ENCODE assay signal across 21 mouse cellular contexts in the genomic region with DNA sequence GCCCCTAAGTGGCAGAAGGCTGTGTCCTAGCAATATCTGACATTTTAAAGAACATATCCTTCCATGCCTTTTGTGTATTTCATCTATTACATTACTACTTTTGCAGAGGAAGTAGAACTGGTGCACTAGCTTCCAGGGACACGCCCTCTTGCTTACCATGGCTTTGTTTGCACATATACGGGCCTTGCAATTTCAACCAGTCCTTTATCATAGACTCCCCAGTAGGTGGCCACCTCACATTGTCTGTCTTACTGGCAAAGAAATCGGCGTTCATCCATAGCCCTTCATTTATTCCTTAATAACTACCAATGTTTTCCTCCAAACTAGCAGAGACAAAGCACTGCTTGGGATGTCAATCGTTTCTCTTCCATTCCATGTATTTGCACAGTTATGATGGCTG.
A peak's percentile ranks its signal among the peaks of the same experiment; 100 is the strongest.
DNase-seq lines count a peak whose midpoint lies in the region; ATAC-seq and TF ChIP-seq lines count a peak whose summit lies in the region.
"Had no signal": no experiment of that assay in that cellular context is flagged by ENCODE, and none has a peak within 500 bp of the region (broad histone marks: within the 10 kb centered on the region; RNA-seq: fewer than 3 reads in every experiment).

No protein-coding gene starts in this region.

- no peak for TF ChIP-seq POLR2A in CH12.LX (IDR thresholded peaks at IDR 0.05; ENCODE audit: low read depth, low read length)

- no peaks in the 10 kb centered on the region for H3K4me1 ChIP-seq in intestine, embryonic 15.5 days (replicated peaks)
- no peaks in the 10 kb centered on the region for H3K4me1 ChIP-seq in intestine, embryonic 16.5 days (ENCODE audit: control insufficient read depth, insufficient read depth, low read length)
- no peaks in the 10 kb centered on the region for H3K4me1 ChIP-seq in liver, postnatal 0 days (ENCODE audit: insufficient read depth)
- H3K4me1 ChIP-seq in liver, embryonic 11.5 days (replicated peaks; ENCODE audit: control insufficient read depth, insufficient read depth, low read length) = no peaks in the 10 kb centered on the region
- H3K4me1 ChIP-seq in CH12.LX (ENCODE audit: control insufficient read depth in 1 of 2, insufficient read depth in 2 of 2) = peaks cover 0 to 13% of the 10 kb centered on the region in 2 experiments; a peak in 2 of 4 replicates
- H3K4me1 ChIP-seq: forebrain, embryonic 10.5 days; kidney, embryonic 15.5 days; limb, embryonic 13.5 days; neural tube, embryonic 13.5 days had no signal

- WGBS in intestine, embryonic 15.5 days = 56% methylated on average over 5 of the region's 5 CpGs
- 61% methylated on average over 5 of the region's 5 CpGs for WGBS in intestine, embryonic 16.5 days
- 52% methylated on average over 5 of the region's 5 CpGs for WGBS in liver, postnatal 0 days (ENCODE audit: insufficient replicate concordance)
- 69% methylated on average over 5 of the region's 5 CpGs for WGBS in liver, embryonic 11.5 days

- ATAC-seq in intestine, embryonic 15.5 days = peak; percentile 65; the same call in 1 of the 2 replicates
- no peak for ATAC-seq in intestine, embryonic 16.5 days
- ATAC-seq in liver, postnatal 0 days = no peak
- no peak for ATAC-seq in liver, embryonic 11.5 days (replicated peaks; ENCODE audit: low FRiP score)
- ATAC-seq: CD4-positive, CD25-positive, alpha-beta regulatory T cell, adult 4 months; hindbrain, embryonic 16.5 days had no signal

- TF ChIP-seq CTCF in liver, postnatal 0 days (IDR thresholded peaks at IDR 0.05; ENCODE audit: low read depth) = peak; percentile 32
- TF ChIP-seq CTCF in CH12.LX (conservative IDR thresholded peaks at IDR 0.05 in 1 of 2, IDR thresholded peaks at IDR 0.05 in 1 of 2; ENCODE audit: low read depth in 2 of 2, low read length in 2 of 2) = peak in 1 of 2 experiments; percentile 54; a peak in 2 of 4 replicates

- H3K9ac ChIP-seq in intestine, embryonic 15.5 days = no peak overlapping the region
- no peak overlapping the region for H3K9ac ChIP-seq in intestine, embryonic 16.5 days (ENCODE audit: low read depth, low read length)
- no peak overlapping the region for H3K9ac ChIP-seq in liver, postnatal 0 days (replicated peaks)
- H3K9ac ChIP-seq in liver, embryonic 11.5 days (ENCODE audit: low read depth, low read length) = no peak overlapping the region
- H3K9ac ChIP-seq in CH12.LX (ENCODE audit: insufficient read depth, low read depth) = no peak overlapping the region
- H3K9ac ChIP-seq: embryonic facial prominence, embryonic 13.5 days; kidney, embryonic 15.5 days; limb, embryonic 13.5 days; neural tube, embryonic 13.5 days had no signal

- no peak for DNase-seq in liver, postnatal 0 days
- DNase-seq in liver, embryonic 11.5 days (ENCODE audit: low spot score) = no peak
- DNase-seq in CH12.LX (ENCODE audit: extremely low read depth) = no peak
- DNase-seq in brain, adult 2 months (ENCODE audit: low read depth, low spot score) = peak; percentile 23
- DNase-seq in cerebellum, postnatal 4 days (ENCODE audit: low spot score in 2 of 2) = no peak
- DNase-seq in ovary, postnatal 14 days (ENCODE audit: low spot score) = no peak
- DNase-seq: adrenal gland, postnatal 14 days; cerebellum, adult 18-20 months; gastrocnemius, postnatal 10 days; right cerebral cortex, postnatal 25 days; thymus, postnatal 4 days had no signal

- no peak for TF ChIP-seq EP300 in liver, postnatal 0 days (IDR thresholded peaks at IDR 0.05; ENCODE audit: low read depth)
- no peak for TF ChIP-seq EP300 in CH12.LX (IDR thresholded peaks at IDR 0.05; ENCODE audit: low read length)

- no peak overlapping the region for H3K4me3 ChIP-seq in intestine, embryonic 15.5 days (replicated peaks)
- H3K4me3 ChIP-seq in intestine, embryonic 16.5 days (ENCODE audit: low read length) = no peak overlapping the region
- no peak overlapping the region for H3K4me3 ChIP-seq in liver, postnatal 0 days (ENCODE audit: low read depth, low read length)
- H3K4me3 ChIP-seq in liver, embryonic 11.5 days (ENCODE audit: low read depth, low read length) = no peak overlapping the region
- H3K4me3 ChIP-seq in CH12.LX (replicated peaks in 1 of 3; ENCODE audit: low read depth in 2 of 3, low read length in 2 of 3, poor library complexity in 1 of 3) = no peak overlapping the region
- H3K4me3 ChIP-seq: embryonic facial prominence, embryonic 13.5 days; forebrain, embryonic 10.5 days; kidney, embryonic 15.5 days; limb, embryonic 13.5 days; midbrain, embryonic 10.5 days; neural tube, embryonic 13.5 days had no signal

- peak; percentile 43 for TF ChIP-seq RAD21 in CH12.LX (IDR thresholded peaks at IDR 0.05; ENCODE audit: low read depth, low read length)

- dilution Hi-C loops in CH12.LX (cut with MboI; ENCODE audit: extremely low pct_ligation_motif_present, extremely low pct_unique_long_range_greater_than_20kb, low sequenced_read_pairs) = no loop called here

- in situ Hi-C loops in CH12.LX (cut with MboI; ENCODE audit: low pct_ligation_motif_present, low pct_unique_long_range_greater_than_20kb, low sequenced_read_pairs) = no loop called here

- H3K79me2 ChIP-seq in CH12.LX (replicated peaks; ENCODE audit: control insufficient read depth, extremely low read depth, insufficient read depth, poor library complexity, severe bottlenecking) = no peaks in the 10 kb centered on the region

- no peak overlapping the region for H3K4me2 ChIP-seq in intestine, embryonic 15.5 days (replicated peaks)
- no peak overlapping the region for H3K4me2 ChIP-seq in intestine, embryonic 16.5 days (ENCODE audit: low read depth, low read length)
- H3K4me2 ChIP-seq in liver, postnatal 0 days (ENCODE audit: low read depth, low read length) = no peak overlapping the region
- H3K4me2 ChIP-seq in liver, embryonic 11.5 days = no peak overlapping the region
- H3K4me2 ChIP-seq in CH12.LX (ENCODE audit: insufficient read depth, low read depth, poor library complexity, severe bottlenecking) = no peak overlapping the region
- H3K4me2 ChIP-seq: embryonic facial prominence, embryonic 13.5 days; kidney, embryonic 15.5 days; limb, embryonic 13.5 days; neural tube, embryonic 13.5 days had no signal

- H3K27me3 ChIP-seq in intestine, embryonic 15.5 days (replicated peaks) = no peaks in the 10 kb centered on the region
- H3K27me3 ChIP-seq in intestine, embryonic 16.5 days (replicated peaks; ENCODE audit: control insufficient read depth, insufficient read depth, low read length) = no peaks in the 10 kb centered on the region
- H3K27me3 ChIP-seq in liver, postnatal 0 days (ENCODE audit: insufficient read depth, low read length) = no peaks in the 10 kb centered on the region
- no peaks in the 10 kb centered on the region for H3K27me3 ChIP-seq in liver, embryonic 11.5 days (replicated peaks; ENCODE audit: control insufficient read depth, insufficient read depth, low read length)
- no peaks in the 10 kb centered on the region for H3K27me3 ChIP-seq in CH12.LX (replicated peaks)
- H3K27me3 ChIP-seq: kidney, embryonic 15.5 days; neural tube, embryonic 13.5 days had no signal

- H3K27ac ChIP-seq in intestine, embryonic 15.5 days = no peak overlapping the region
- H3K27ac ChIP-seq in intestine, embryonic 16.5 days (ENCODE audit: low read length) = no peak overlapping the region
- H3K27ac ChIP-seq in liver, postnatal 0 days (ENCODE audit: low read depth) = no peak overlapping the region
- H3K27ac ChIP-seq in liver, embryonic 11.5 days (ENCODE audit: low read depth, low read length) = no peak overlapping the region
- no peak overlapping the region for H3K27ac ChIP-seq in CH12.LX (ENCODE audit: insufficient read depth, low read depth)
- H3K27ac ChIP-seq: embryonic facial prominence, embryonic 13.5 days; forebrain, embryonic 10.5 days; kidney, embryonic 15.5 days; limb, embryonic 13.5 days; midbrain, embryonic 10.5 days; neural tube, embryonic 13.5 days had no signal

- H3K36me3 ChIP-seq in intestine, embryonic 15.5 days = no peaks in the 10 kb centered on the region
- no peaks in the 10 kb centered on the region for H3K36me3 ChIP-seq in intestine, embryonic 16.5 days (ENCODE audit: control insufficient read depth, insufficient read depth, low read length)
- no peaks in the 10 kb centered on the region for H3K36me3 ChIP-seq in liver, postnatal 0 days (replicated peaks; ENCODE audit: insufficient read depth, low read length)
- H3K36me3 ChIP-seq in liver, embryonic 11.5 days (ENCODE audit: control insufficient read depth, insufficient read depth, low read length) = no peaks in the 10 kb centered on the region
- H3K36me3 ChIP-seq in CH12.LX (replicated peaks in 1 of 2; ENCODE audit: control insufficient read depth in 1 of 2, insufficient read depth in 1 of 2, low read length in 1 of 2) = no peaks in the 10 kb centered on the region
- H3K36me3 ChIP-seq: embryonic facial prominence, embryonic 13.5 days; forebrain, embryonic 10.5 days; kidney, embryonic 15.5 days; limb, embryonic 13.5 days; midbrain, embryonic 10.5 days; neural tube, embryonic 13.5 days had no signal

- no peaks in the 10 kb centered on the region for H3K9me3 ChIP-seq in intestine, embryonic 15.5 days
- H3K9me3 ChIP-seq in intestine, embryonic 16.5 days (ENCODE audit: control insufficient read depth, low read length) = no peaks in the 10 kb centered on the region
- H3K9me3 ChIP-seq in liver, postnatal 0 days (ENCODE audit: low read length) = no peaks in the 10 kb centered on the region
- no peaks in the 10 kb centered on the region for H3K9me3 ChIP-seq in liver, embryonic 11.5 days (ENCODE audit: control insufficient read depth, low read length)
- H3K9me3 ChIP-seq in CH12.LX (replicated peaks; ENCODE audit: low read length) = no peaks in the 10 kb centered on the region
- H3K9me3 ChIP-seq: embryonic facial prominence, embryonic 13.5 days; forebrain, embryonic 10.5 days; kidney, embryonic 15.5 days; limb, embryonic 13.5 days; midbrain, embryonic 10.5 days; neural tube, embryonic 13.5 days had no signal

TF ChIP-seq in CH12.LX, 34 proteins besides CTCF, POLR2A, EP300 and RAD21:
- peak; percentile 37 for TF ChIP-seq SMC3 (IDR thresholded peaks at IDR 0.05; ENCODE audit: low read depth, low read length)
- TF ChIP-seq GABPA (IDR thresholded peaks at IDR 0.05; ENCODE audit: insufficient replicate concordance, low read depth, low read length) = no peak
TF ChIP-seq in CH12.LX: peak in this region for 1.
